Mouse (Mus musculus): Measurements from ENCODE around the gene Kif26a. TPM values are rescaled to one million over a fixed set of nuclear protein-coding genes. Genes with fewer than 3 reads are reported as not detected.

Gene Kif26a
- polyA plus RNA-seq, 1 experiment from 2014 or later: 2.4 TPM

DNA sequence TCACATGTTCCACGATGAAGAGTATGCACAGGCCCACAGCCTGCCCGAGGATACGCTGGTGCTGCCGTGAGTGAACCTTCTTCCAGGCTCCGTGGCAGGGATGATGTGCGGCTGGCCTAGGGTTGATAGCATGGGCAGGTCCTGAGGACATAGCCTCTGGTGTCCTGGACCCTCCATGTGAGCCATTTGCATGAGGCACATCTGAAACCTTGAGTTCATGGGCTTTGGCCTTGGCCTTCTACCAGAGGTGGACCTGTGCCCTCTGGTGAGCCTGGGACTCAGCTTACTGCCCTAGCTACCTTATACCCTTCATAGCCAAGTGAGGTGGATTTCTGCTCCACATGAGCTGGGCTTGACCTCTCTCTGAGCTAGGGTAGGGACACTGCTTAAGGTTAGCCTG lies 33.8 kb upstream of the Kif26a start:
- no peak overlapping the region for H3K4me3 ChIP-seq
- no peaks in the 10 kb centered on the region for H3K4me1 ChIP-seq (replicated peaks)
- H3K36me3 ChIP-seq: no peaks in the 10 kb centered on the region
- no peaks in the 10 kb centered on the region for H3K9me3 ChIP-seq (replicated peaks)
- no peak overlapping the region for H3K4me2 ChIP-seq
- H3K27ac ChIP-seq: no peak overlapping the region
- ATAC-seq (replicated peaks; ENCODE audit: insufficient number of reproducible peaks, insufficient read depth, low FRiP score, low read depth): no peak
- 86% methylated on average over 6 of the region's 6 CpGs for WGBS
- peaks cover 69% of the 10 kb centered on the region for H3K27me3 ChIP-seq
- no peak overlapping the region for H3K9ac ChIP-seq

GRCm38 (mm10) chr12:112112686-112113396 lies 33.2 kb upstream of the Kif26a start:
- no peak overlapping the region for H3K9ac ChIP-seq
- ATAC-seq (replicated peaks; ENCODE audit: insufficient number of reproducible peaks, insufficient read depth, low FRiP score, low read depth): 0 out of 2 replicates have a peak, but pooled peaks have one; percentile 15
- H3K4me2 ChIP-seq: no peak overlapping the region
- H3K27ac ChIP-seq: no peak overlapping the region
- no peak overlapping the region for H3K4me3 ChIP-seq
- peaks cover 63% of the 10 kb centered on the region for H3K27me3 ChIP-seq
- no peaks in the 10 kb centered on the region for H3K4me1 ChIP-seq (replicated peaks)
- no peaks in the 10 kb centered on the region for H3K36me3 ChIP-seq
- no peaks in the 10 kb centered on the region for H3K9me3 ChIP-seq (replicated peaks)
- WGBS: 22% methylated on average over 13 of the region's 13 CpGs

GRCm38 (mm10) chr12:112113710-112114109 lies 32.3 kb upstream of the Kif26a start:
- Histone ChIP-seq H3K4me3 (no peak overlapping the region), H3K4me2 (no peak overlapping the region), H3K27ac (no peak overlapping the region), H3K9me3 (replicated peaks) (no peaks in the 10 kb centered on the region), H3K4me1 (replicated peaks) (no peaks in the 10 kb centered on the region), H3K27me3 (peaks cover 59% of the 10 kb centered on the region), H3K9ac (no peak overlapping the region), H3K36me3 (no peaks in the 10 kb centered on the region)
- no peak for ATAC-seq (replicated peaks; ENCODE audit: insufficient number of reproducible peaks, insufficient read depth, low FRiP score, low read depth)
- WGBS: 14% methylated on average over 7 of the region's 7 CpGs

- H3K27me3 ChIP-seq: peaks cover 49% of the 10 kb centered on the region
- H3K9me3 ChIP-seq (replicated peaks): no peaks in the 10 kb centered on the region
- WGBS: 66% methylated on average over 5 of the region's 5 CpGs
Observed at GRCm38 (mm10) chr12:112117006-112117405, 29.0 kb upstream of the Kif26a start.

GRCm38 (mm10) chr12:112117649-112118048 lies 28.4 kb upstream of the Kif26a start:
- H3K27me3 ChIP-seq: peaks cover 48% of the 10 kb centered on the region
- no peak for ATAC-seq (replicated peaks; ENCODE audit: insufficient number of reproducible peaks, insufficient read depth, low FRiP score, low read depth)
- 74% methylated on average over 7 of the region's 7 CpGs for WGBS

More at GRCm38 (mm10) chr12:112117006-112117405, 29.0 kb upstream of the Kif26a start:
- H3K4me3 ChIP-seq: no peak overlapping the region
- H3K27ac ChIP-seq: no peak overlapping the region
- H3K4me2 ChIP-seq: no peak overlapping the region
- H3K36me3 ChIP-seq: no peaks in the 10 kb centered on the region
- ATAC-seq (replicated peaks; ENCODE audit: insufficient number of reproducible peaks, insufficient read depth, low FRiP score, low read depth): no peak
- no peak overlapping the region for H3K9ac ChIP-seq
- no peaks in the 10 kb centered on the region for H3K4me1 ChIP-seq (replicated peaks)

DNA sequence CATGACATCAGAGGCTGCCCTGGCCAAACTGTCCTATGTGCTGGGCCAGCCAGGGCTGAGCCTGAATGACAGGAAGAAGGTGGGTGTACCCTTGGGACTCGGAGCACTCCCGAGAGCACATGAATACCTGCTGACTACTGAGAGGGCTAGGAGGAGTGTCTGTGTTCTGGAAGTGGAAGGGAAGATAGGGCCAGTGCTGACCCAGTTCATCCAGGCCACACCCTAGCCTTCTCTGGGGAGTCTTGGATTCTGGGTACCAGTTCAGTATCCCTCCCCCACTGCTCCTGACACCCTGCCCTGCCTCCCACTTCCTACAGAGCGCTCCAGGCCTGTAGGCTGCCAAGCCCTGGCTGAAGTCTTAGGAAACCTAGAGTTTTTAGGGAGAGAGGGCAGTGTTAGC lies 24.8 kb upstream of the Kif26a start:
- 54% methylated on average over 3 of the region's 3 CpGs for WGBS
- Histone ChIP-seq H3K27ac (no peak overlapping the region), H3K9ac (no peak overlapping the region), H3K4me1 (replicated peaks) (no peaks in the 10 kb centered on the region), H3K27me3 (peaks cover 38% of the 10 kb centered on the region), H3K36me3 (no peaks in the 10 kb centered on the region), H3K4me2 (no peak overlapping the region), H3K9me3 (replicated peaks) (no peaks in the 10 kb centered on the region), H3K4me3 (no peak overlapping the region)
- no peak for ATAC-seq (replicated peaks; ENCODE audit: insufficient number of reproducible peaks, insufficient read depth, low FRiP score, low read depth)

More at GRCm38 (mm10) chr12:112117649-112118048, 28.4 kb upstream of the Kif26a start:
- no peak overlapping the region for H3K9ac ChIP-seq
- no peaks in the 10 kb centered on the region for H3K9me3 ChIP-seq (replicated peaks)
- H3K4me2 ChIP-seq: no peak overlapping the region
- H3K4me3 ChIP-seq: no peak overlapping the region
- H3K36me3 ChIP-seq: no peaks in the 10 kb centered on the region
- no peak overlapping the region for H3K27ac ChIP-seq
- H3K4me1 ChIP-seq (replicated peaks): no peaks in the 10 kb centered on the region

GRCm38 (mm10) chr12:112125903-112126302 lies 20.1 kb upstream of the Kif26a start:
- Histone ChIP-seq H3K4me2 (no peak overlapping the region), H3K9me3 (replicated peaks) (no peaks in the 10 kb centered on the region), H3K9ac (no peak overlapping the region), H3K4me1 (replicated peaks) (peaks cover 7% of the 10 kb centered on the region), H3K4me3 (no peak overlapping the region), H3K27me3 (peaks cover 61% of the 10 kb centered on the region), H3K36me3 (no peaks in the 10 kb centered on the region), H3K27ac (no peak overlapping the region)
- ATAC-seq (replicated peaks; ENCODE audit: insufficient number of reproducible peaks, insufficient read depth, low FRiP score, low read depth): no peak
- 78% methylated on average over 14 of the region's 14 CpGs for WGBS

- H3K9me3 ChIP-seq (replicated peaks): no peaks in the 10 kb centered on the region
- peaks cover 11% of the 10 kb centered on the region for H3K4me1 ChIP-seq (replicated peaks)
- H3K4me3 ChIP-seq: no peak overlapping the region
- H3K4me2 ChIP-seq: no peak overlapping the region
- ATAC-seq (replicated peaks; ENCODE audit: insufficient number of reproducible peaks, insufficient read depth, low FRiP score, low read depth): no peak
- 54% methylated on average over 14 of the region's 14 CpGs for WGBS
- no peak overlapping the region for H3K27ac ChIP-seq
- no peak overlapping the region for H3K9ac ChIP-seq
- peaks cover 64% of the 10 kb centered on the region for H3K27me3 ChIP-seq
- no peaks in the 10 kb centered on the region for H3K36me3 ChIP-seq
Observed at GRCm38 (mm10) chr12:112126931-112127635, 18.9 kb upstream of the Kif26a start.

GRCm38 (mm10) chr12:112128526-112128925 lies 17.5 kb upstream of the Kif26a start:
- WGBS: 82% methylated on average over 4 of the region's 4 CpGs
- H3K27ac ChIP-seq: no peak overlapping the region
- no peak for ATAC-seq (replicated peaks; ENCODE audit: insufficient number of reproducible peaks, insufficient read depth, low FRiP score, low read depth)
- H3K27me3 ChIP-seq: peaks cover 64% of the 10 kb centered on the region
- H3K9me3 ChIP-seq (replicated peaks): no peaks in the 10 kb centered on the region
- H3K4me1 ChIP-seq (replicated peaks): peaks cover 11% of the 10 kb centered on the region
- no peaks in the 10 kb centered on the region for H3K36me3 ChIP-seq
- H3K4me2 ChIP-seq: no peak overlapping the region
- no peak overlapping the region for H3K9ac ChIP-seq
- no peak overlapping the region for H3K4me3 ChIP-seq

DNA sequence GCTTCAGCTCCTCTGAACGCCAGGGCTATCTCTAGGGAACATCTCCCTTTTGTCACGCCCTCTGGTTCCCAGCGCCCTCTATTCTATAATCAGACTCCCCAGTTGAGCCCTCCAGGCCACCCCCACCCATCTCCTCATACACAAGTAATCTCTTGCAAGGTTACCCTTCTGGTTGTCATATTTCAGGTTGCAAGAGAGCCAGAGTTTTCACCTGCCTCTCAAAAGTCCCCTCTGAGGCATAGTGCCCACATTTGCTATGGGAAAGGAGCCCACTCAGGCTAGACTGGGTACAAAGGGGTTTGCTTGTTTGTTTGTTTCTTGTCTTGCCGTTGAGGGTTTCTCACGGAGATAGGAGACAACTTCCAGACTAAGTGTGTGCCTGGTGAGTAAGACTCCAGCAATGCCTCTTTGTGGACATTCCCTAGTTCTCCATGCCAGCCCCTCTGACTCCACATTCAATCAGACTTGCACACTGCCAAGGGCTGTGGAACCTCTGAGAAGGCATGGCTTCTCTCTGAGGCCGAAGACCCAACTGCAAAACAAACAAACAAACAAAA lies 16.6 kb upstream of the Kif26a start:
- Histone ChIP-seq H3K36me3 (no peaks in the 10 kb centered on the region), H3K27ac (no peak overlapping the region), H3K4me1 (replicated peaks) (peaks cover 11% of the 10 kb centered on the region), H3K9me3 (replicated peaks) (no peaks in the 10 kb centered on the region), H3K4me3 (no peak overlapping the region; the same call in 1 of the 2 replicates), H3K4me2 (peak overlapping the region; percentile 96; the same call in 1 of the 2 replicates), H3K9ac (no peak overlapping the region), H3K27me3 (peaks cover 63% of the 10 kb centered on the region)
- no peak for ATAC-seq (replicated peaks; ENCODE audit: insufficient number of reproducible peaks, insufficient read depth, low FRiP score, low read depth)
- WGBS: 57% methylated on average over 6 of the region's 6 CpGs

GRCm38 (mm10) chr12:112130161-112130860 lies 15.7 kb upstream of the Kif26a start:
- Histone ChIP-seq H3K4me2 (peak overlapping the region; percentile 96), H3K27me3 (peaks cover 71% of the 10 kb centered on the region), H3K9me3 (replicated peaks) (no peaks in the 10 kb centered on the region), H3K27ac (no peak overlapping the region), H3K36me3 (no peaks in the 10 kb centered on the region), H3K4me1 (replicated peaks) (peaks cover 11% of the 10 kb centered on the region), H3K4me3 (peak overlapping the region; percentile 78), H3K9ac (peak overlapping the region; percentile 62)
- under 1% methylated on average over 79 of the region's 79 CpGs for WGBS
- ATAC-seq (replicated peaks; ENCODE audit: insufficient number of reproducible peaks, insufficient read depth, low FRiP score, low read depth): peak; percentile 49
